Mouse (Mus musculus) MEL (cell line): ENCODE results near the gene Unc13a. TPM values are rescaled to one million over a fixed set of nuclear protein-coding genes. Genes with fewer than 3 reads are reported as not detected.

Experiments used
- DNase-seq: peaks from one replicate; pipeline ENCODE4 v3.0.0; 2011; ENCODE audit warnings: low read depth, low spot score
- H3K27ac ChIP-seq: 2 replicates; pipeline ENCODE4 v1.5.1; 2012; ENCODE audit warnings: low read depth, mild to moderate bottlenecking, control low read depth, low read length, moderate library complexity; ENCODE audit not compliant: control insufficient read depth
- H3K27me3 ChIP-seq, 2 experiments: fragments of 150-350 bp in 1 of 2; sonication (generic) in 1 of 2; 2 replicates each; pipeline ENCODE4 v1.6.1; 2012; ENCODE audit warnings: low read length in 2 of 2, mild to moderate bottlenecking in 2 of 2, improper control_type of control experiment in 1 of 2, moderate library complexity in 1 of 2; ENCODE audit not compliant: insufficient read depth in 2 of 2, control insufficient read depth in 1 of 2
- H3K36me3 ChIP-seq, 2 experiments: 2 replicates each; pipeline ENCODE4 v1.6.1; 2012 to 2014; ENCODE audit warnings: low read length in 2 of 2, improper control_type of control experiment in 1 of 2, inconsistent platforms in 1 of 2, mild to moderate bottlenecking in 1 of 2; ENCODE audit not compliant: insufficient read depth in 2 of 2, control insufficient read depth in 1 of 2
- H3K4me1 ChIP-seq, 2 experiments: fragments of 150-350 bp in 1 of 2; sonication (generic) in 1 of 2; 2 replicates each; pipeline ENCODE4 v1.6.1; 2012; ENCODE audit warnings: low read length in 2 of 2, improper control_type of control experiment in 1 of 2, mild to moderate bottlenecking in 1 of 2; ENCODE audit not compliant: insufficient read depth in 2 of 2, control insufficient read depth in 1 of 2
- H3K4me3 ChIP-seq, 2 experiments: fragments of 150-350 bp in 1 of 2; sonication (generic) in 1 of 2; 2 replicates each; pipeline ENCODE4 v1.5.1; 2012; ENCODE audit warnings: low read depth in 2 of 2, low read length in 2 of 2, mild to moderate bottlenecking in 2 of 2, moderate library complexity in 2 of 2, control low read depth in 1 of 2, improper control_type of control experiment in 1 of 2; ENCODE audit not compliant: control insufficient read depth in 1 of 2, insufficient read depth in 1 of 2
- H3K79me2 ChIP-seq: 2 replicates; pipeline ENCODE4 v1.6.1; 2012; ENCODE audit warnings: mild to moderate bottlenecking, low read length, moderate library complexity; ENCODE audit not compliant: control insufficient read depth, poor library complexity, insufficient read depth
- H3K9ac ChIP-seq: 2 replicates; pipeline ENCODE4 v1.6.1; 2012; ENCODE audit warnings: low read depth, mild to moderate bottlenecking, control low read depth, low read length, moderate library complexity; ENCODE audit not compliant: control insufficient read depth, poor library complexity, severe bottlenecking
- H3K9me3 ChIP-seq: fragments of 150-350 bp; sonication (generic); replicated peaks from 2 replicates; pipeline ENCODE4 v1.6.1; 2012; ENCODE audit warnings: mild to moderate bottlenecking, low read length, improper control_type of control experiment, moderate library complexity; ENCODE audit not compliant: insufficient read depth
- CHD2 ChIP-seq: IDR thresholded peaks from 2 replicates; pipeline ENCODE4 v1.6.1; 2011; ENCODE audit warnings: low read length, improper control_type of control experiment
- ELF1 ChIP-seq: IDR thresholded peaks from 2 replicates; pipeline ENCODE4 v1.6.1; 2014; ENCODE audit warnings: low read depth, mild to moderate bottlenecking, inconsistent platforms, low read length, improper control_type of control experiment, moderate library complexity
- EP300 ChIP-seq, 2 experiments: IDR thresholded peaks; 2 replicates each; pipeline ENCODE4 v1.6.1; 2011; ENCODE audit warnings: improper control_type of control experiment in 2 of 2, low read length in 2 of 2, low read depth in 1 of 2, mild to moderate bottlenecking in 1 of 2
- ETS1 ChIP-seq: IDR thresholded peaks from 2 replicates; pipeline ENCODE4 v1.6.1; 2012; ENCODE audit warnings: low read depth, mild to moderate bottlenecking, inconsistent platforms, low read length, improper control_type of control experiment, moderate library complexity
- GABPA ChIP-seq: IDR thresholded peaks from 2 replicates; pipeline ENCODE4 v1.6.1; 2012; ENCODE audit warnings: low read depth, mild to moderate bottlenecking, inconsistent platforms, low read length, improper control_type of control experiment, moderate library complexity
- HCFC1 ChIP-seq: IDR thresholded peaks from 2 replicates; pipeline ENCODE4 v1.6.1; 2012; ENCODE audit warnings: low read depth, mild to moderate bottlenecking, inconsistent platforms, low read length, improper control_type of control experiment, moderate library complexity
- JUND ChIP-seq: IDR thresholded peaks from 2 replicates; pipeline ENCODE4 v1.6.1; 2011; ENCODE audit warnings: low read depth, mild to moderate bottlenecking, improper control_type of control experiment, low read length
- MAX ChIP-seq: IDR thresholded peaks from 2 replicates; pipeline ENCODE4 v1.6.1; 2011; ENCODE audit warnings: low read length, improper control_type of control experiment
- MYB ChIP-seq: IDR thresholded peaks from 2 replicates; pipeline ENCODE4 v1.6.1; 2011; ENCODE audit warnings: mild to moderate bottlenecking, low read depth, low read length, improper control_type of control experiment
- NELFE ChIP-seq: IDR thresholded peaks from 2 replicates; pipeline ENCODE4 v1.6.1; 2011; ENCODE audit warnings: low read depth, low read length, improper control_type of control experiment
- POLR2A ChIP-seq, 2 experiments: IDR thresholded peaks; 2 replicates each; pipeline ENCODE4 v1.6.1; 2011 to 2012; ENCODE audit warnings: low read length in 2 of 2, mild to moderate bottlenecking in 2 of 2, control low read depth in 1 of 2, improper control_type of control experiment in 1 of 2, low read depth in 1 of 2, moderate library complexity in 1 of 2; ENCODE audit not compliant: control insufficient read depth in 1 of 2, insufficient read depth in 1 of 2, poor library complexity in 1 of 2
- SIN3A ChIP-seq: IDR thresholded peaks from 2 replicates; pipeline ENCODE4 v1.6.1; 2012; ENCODE audit warnings: low read length, improper control_type of control experiment, inconsistent platforms
- SMC3 ChIP-seq: IDR thresholded peaks from 2 replicates; pipeline ENCODE4 v1.6.1; 2011; ENCODE audit warnings: low read depth, low read length, improper control_type of control experiment
- TCF12 ChIP-seq: IDR thresholded peaks from 2 replicates; pipeline ENCODE4 v1.6.1; 2014; ENCODE audit warnings: low read depth, mild to moderate bottlenecking, inconsistent platforms, low read length, improper control_type of control experiment, moderate library complexity
- ZKSCAN1 ChIP-seq: IDR thresholded peaks from 2 replicates; pipeline ENCODE4 v1.6.1; 2012; ENCODE audit warnings: low read depth, mild to moderate bottlenecking, inconsistent platforms, low read length, improper control_type of control experiment, moderate library complexity
- ZMIZ1 ChIP-seq: IDR thresholded peaks from 2 replicates; pipeline ENCODE4 v1.6.1; 2012; ENCODE audit warnings: low read depth, mild to moderate bottlenecking, inconsistent platforms, low read length, improper control_type of control experiment, moderate library complexity
- ZNF384 ChIP-seq: IDR thresholded peaks from 2 replicates; pipeline ENCODE4 v1.6.1; 2012; ENCODE audit warnings: low read depth, mild to moderate bottlenecking, inconsistent platforms, low read length, improper control_type of control experiment
- polyA plus RNA-seq, 2 experiments: library from polyadenylated mRNA; stranded (reverse) in 1 of 2; unstranded in 1 of 2; fragments of >175 nt in 1 of 2; fragments of >200 nt in 1 of 2; gene quantifications; 2 replicates each; pipeline versions ENCODE4 v1.2.1 to v1.2.4; 2012; ENCODE audit warnings: low replicate concordance in 2 of 2, low read depth in 1 of 2; ENCODE audit not compliant: insufficient read length in 2 of 2, insufficient read depth in 1 of 2, missing spikeins in 1 of 2
- total RNA-seq: library from RNA; depleted of rRNA; stranded (reverse); fragments of 300-350 nt; gene quantifications from 2 replicates; pipeline ENCODE4 v1.2.3, GENCODE M21; 2012

Unc13a gene
- total and polyA plus RNA-seq, 3 experiments = 0.81 to 3.6 TPM; not detected in 1

DNA sequence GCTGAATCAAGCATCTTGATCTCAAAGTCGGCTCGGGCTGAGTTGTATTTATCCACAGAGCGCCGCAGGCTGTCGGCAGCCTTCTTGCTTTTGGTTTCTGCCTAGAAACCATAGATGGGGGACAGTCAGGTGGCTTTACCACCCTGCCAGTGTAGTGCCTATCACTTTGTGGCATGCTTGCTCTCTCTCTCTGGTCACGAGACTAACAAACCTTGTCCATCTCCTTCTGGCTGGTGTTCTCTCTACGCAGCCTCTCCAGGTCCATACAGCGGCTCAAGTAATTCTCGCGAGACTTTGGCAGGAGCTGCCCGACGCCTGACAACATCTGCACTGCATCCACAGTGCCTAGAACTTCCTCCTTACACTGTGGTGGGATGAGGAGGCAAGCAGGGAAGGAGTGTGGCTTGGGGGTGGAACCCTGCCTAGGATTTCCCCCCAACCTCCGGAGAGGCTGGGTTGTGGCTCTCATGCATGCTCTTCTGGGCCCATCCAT lies 45.0 kb upstream of the Unc13a start:
- no peak overlapping the region for H3K9ac ChIP-seq
- peaks cover 4 to 10% of the 10 kb centered on the region in 2 experiments for H3K4me1 ChIP-seq
- H3K9me3 ChIP-seq = no peaks in the 10 kb centered on the region
- no peak overlapping the region for H3K27ac ChIP-seq
- DNase-seq = no peak
- no peaks in the 10 kb centered on the region for H3K79me2 ChIP-seq
- peaks cover 0 to 5% of the 10 kb centered on the region in 2 experiments; a peak in 1 of 4 replicates for H3K36me3 ChIP-seq
- TF ChIP-seq ETS1 = no peak
- TF ChIP-seq GABPA = no peak
- no peak for TF ChIP-seq SIN3A
- no peak for TF ChIP-seq CHD2
- TF ChIP-seq ZKSCAN1 = no peak
- TF ChIP-seq ZMIZ1 = no peak
- no peak for TF ChIP-seq JUND
- no peak for TF ChIP-seq EP300 (IDR thresholded peaks at IDR 0.05; ENCODE audit: low read depth in 1 of 2, low read length in 2 of 2)
- no peak for TF ChIP-seq POLR2A (IDR thresholded peaks at IDR 0.05; ENCODE audit: control insufficient read depth in 1 of 2, insufficient read depth in 1 of 2, low read depth in 1 of 2, low read length in 2 of 2, poor library complexity in 1 of 2)
- no peak for TF ChIP-seq NELFE
- no peak for TF ChIP-seq HCFC1
- no peak for TF ChIP-seq SMC3
- TF ChIP-seq MAX = no peak
- no peak for TF ChIP-seq ZNF384
- TF ChIP-seq ELF1 = no peak
- no peaks in the 10 kb centered on the region for H3K27me3 ChIP-seq
- no peak overlapping the region for H3K4me3 ChIP-seq

DNA sequence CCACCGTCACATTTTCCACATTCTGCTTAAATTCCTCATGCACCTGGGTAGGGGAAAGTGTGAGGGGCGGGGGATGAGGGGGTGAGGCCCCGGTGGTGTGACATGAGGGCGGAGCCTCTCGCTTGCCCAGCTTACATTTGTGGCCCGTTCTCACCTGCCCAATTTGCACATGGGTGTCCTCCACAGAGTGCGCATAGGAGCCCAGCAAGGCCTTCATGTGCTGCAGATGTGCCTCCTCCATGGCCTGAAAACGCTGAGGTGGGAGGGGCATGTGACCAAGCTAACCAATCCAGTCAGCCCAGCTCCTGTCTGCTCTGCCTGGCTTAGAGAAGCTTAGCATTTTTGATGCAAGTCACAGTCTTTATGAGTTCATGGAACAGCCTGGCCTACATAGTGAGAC lies 44.0 kb upstream of the Unc13a start:
- Histone ChIP-seq H3K4me3 (no peak overlapping the region), H3K27ac (no peak overlapping the region), H3K9me3 (no peaks in the 10 kb centered on the region), H3K79me2 (no peaks in the 10 kb centered on the region), H3K4me1 (peaks cover 4 to 10% of the 10 kb centered on the region in 2 experiments), H3K9ac (no peak overlapping the region), H3K36me3 (peaks cover 0 to 5% of the 10 kb centered on the region in 2 experiments; a peak in 1 of 4 replicates), H3K27me3 (no peaks in the 10 kb centered on the region)
- DNase-seq = no peak
- TF ChIP-seq ETS1 (no peak), ZNF384 (no peak), SIN3A (no peak), MAX (no peak), EP300 (IDR thresholded peaks at IDR 0.05; ENCODE audit: low read depth in 1 of 2, low read length in 2 of 2) (no peak), MYB (no peak), TCF12 (no peak)
